Mouse (Mus musculus) liver, postnatal 0 days (tissue): ENCODE measurements around the gene Zfhx3.

Experiments
- CTCF ChIP-seq: sonication (generic); IDR thresholded peaks from 2 replicates; pipeline ENCODE4 v1.5.1; 2016; ENCODE audit warnings: antibody characterized with exemption, low read depth
- EP300 ChIP-seq: IDR thresholded peaks from 2 replicates; pipeline ENCODE4 v1.6.1; 2016; ENCODE audit warnings: antibody characterized with exemption, low read depth, mild to moderate bottlenecking

DNA sequence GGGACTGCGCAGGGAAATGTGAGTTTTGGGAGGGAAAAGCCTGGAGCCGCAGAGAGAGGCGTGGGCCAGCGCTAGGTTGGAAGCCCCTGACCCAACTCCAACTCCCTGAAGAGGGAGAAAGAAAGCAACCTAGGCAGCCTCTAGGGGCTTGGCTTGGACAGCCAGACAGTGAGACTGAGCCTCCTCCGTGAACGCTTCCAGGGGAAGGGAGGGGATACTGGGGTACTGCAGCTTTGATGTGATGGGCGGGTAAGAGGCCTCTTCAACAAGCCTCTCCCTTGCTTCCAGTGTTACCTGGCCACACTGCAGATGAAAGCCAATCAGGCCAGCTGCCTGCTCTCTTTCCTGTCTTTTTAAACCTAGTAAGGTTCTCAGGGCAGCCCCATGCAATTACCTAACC is 635.1 kb downstream of the Zfhx3 start:
- TF ChIP-seq CTCF, result no peak
- TF ChIP-seq EP300, result no peak
